Mouse (Mus musculus): ENCODE measurements at regions not wholly inside any gene's neighbourhood (a gene's known extent, or its start where the extent isn't known, plus 50 kb on each side); places are given as distances from the start of the nearest gene placed in this dataset.
A peak's percentile ranks its signal among the peaks of the same experiment; 100 is the strongest.
"Not testable (repeated sequence)": the region's sequence is repeated elsewhere in the genome, so short reads cannot be mapped to it uniquely, and the experiment has no call there.

DNA sequence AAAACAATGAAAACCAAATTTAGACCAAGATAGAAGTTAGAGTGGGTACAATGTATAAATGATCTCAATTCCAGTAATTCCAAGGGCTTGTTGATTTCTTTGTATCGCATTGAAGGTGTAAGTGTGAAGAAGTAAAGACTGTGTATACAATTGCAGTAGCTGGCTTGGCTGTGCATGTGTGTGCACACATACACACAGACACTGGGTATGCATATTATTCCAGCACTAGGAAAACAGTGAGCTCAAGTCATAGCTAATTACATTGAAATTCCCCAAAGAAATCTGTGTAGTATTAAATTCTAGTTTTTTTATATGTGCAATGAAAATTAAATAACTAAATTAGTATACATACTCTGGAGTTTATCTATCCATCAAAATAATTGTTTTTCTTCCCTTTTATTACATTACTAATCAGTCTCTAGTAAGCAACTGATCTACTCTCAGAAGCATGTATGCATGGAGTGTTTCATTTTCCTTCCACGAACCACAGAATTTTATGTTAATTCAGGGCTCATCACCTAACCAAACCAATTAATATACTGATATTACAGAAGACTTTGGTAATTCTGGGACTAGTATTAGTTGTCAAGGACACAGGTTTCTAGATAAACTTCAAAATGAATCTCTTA is 56.5 kb downstream of the Gm8797 start:
- DNase-seq (ENCODE audit: low spot score in 2 of 2): no peak

DNA sequence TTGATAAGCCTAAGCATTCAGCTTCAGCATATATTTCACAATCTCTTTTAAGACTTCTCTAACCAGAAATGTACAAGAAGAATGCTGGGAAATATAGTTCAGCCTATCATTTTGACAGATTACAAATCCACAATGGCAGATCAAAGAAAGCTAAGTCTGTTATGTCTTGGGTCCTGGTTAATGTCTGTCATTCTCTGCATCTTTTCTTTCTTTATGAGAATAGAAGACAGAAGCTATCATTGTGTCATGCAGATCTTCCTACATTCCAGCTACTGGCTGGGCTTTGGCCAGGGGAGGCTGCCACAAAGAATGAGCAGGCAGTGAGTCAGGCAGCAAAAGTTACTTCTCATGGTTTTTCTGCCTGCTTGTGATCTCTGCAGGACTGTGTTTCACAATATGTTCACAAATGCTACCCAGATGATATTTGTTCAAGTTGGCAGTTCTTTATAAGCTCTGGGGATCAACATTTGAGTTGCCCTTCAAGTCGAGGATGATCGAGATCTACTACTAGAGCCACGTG is 60.5 kb downstream of the Gm8797 start:
- peak in 1 of 2 experiments; percentile 15 for DNase-seq (ENCODE audit: low spot score in 2 of 2)

DNA sequence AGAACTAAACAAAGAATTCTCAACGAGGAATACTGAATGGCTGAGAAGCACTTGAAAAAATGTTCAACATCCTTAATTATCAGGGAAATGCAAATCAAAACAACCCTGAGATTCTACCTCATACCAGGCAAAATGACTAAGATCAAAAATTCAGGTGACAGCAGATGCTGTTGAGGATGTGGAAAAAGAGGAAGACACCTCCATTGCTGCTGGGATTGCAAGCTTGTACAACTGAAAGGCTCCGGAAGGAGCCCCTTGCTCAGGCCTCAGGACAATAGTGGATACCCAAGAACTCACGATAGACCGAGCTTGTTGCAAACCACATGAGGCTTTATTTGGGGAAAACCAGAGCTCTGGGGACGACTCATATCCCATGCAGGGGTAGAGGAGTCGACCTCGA is 69.6 kb downstream of the Gm8797 start:
- DNase-seq (ENCODE audit: low spot score in 2 of 2): not testable (repeated sequence)

GRCm38 (mm10) chr3:5860237-5860636 is 109.6 kb downstream of the Gm8797 start:
- DNase-seq (ENCODE audit: low spot score in 2 of 2): peak; percentile 100

DNA sequence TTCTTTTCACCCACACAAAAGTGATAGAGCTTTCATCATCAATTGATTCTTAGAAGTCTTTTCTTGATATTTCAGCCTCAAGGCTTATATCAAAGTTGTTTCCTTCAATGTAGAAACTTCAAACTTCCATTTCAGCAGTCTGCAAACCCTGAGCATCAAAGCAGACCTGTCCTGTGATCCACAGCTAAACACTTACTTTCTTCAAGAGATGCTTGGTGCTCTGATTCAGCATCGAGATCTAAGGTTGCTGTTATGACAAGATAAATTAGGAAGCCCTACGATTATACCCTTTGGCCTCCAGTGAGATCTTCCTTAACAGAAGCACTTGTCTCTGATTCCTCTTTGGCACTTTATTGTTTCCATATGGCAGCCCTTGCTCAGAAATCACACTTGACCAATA is 119.8 kb downstream of the Gm8797 start:
- DNase-seq (ENCODE audit: low spot score in 2 of 2): no peak

- DNase-seq (ENCODE audit: low spot score in 2 of 2): no peak
Measured at GRCm38 (mm10) chr3:5879113-5879512, 128.5 kb downstream of the Gm8797 start.

GRCm38 (mm10) chr3:5917536-5917935 is 166.9 kb downstream of the Gm8797 start:
- no peak for DNase-seq (ENCODE audit: low spot score in 2 of 2)

DNA sequence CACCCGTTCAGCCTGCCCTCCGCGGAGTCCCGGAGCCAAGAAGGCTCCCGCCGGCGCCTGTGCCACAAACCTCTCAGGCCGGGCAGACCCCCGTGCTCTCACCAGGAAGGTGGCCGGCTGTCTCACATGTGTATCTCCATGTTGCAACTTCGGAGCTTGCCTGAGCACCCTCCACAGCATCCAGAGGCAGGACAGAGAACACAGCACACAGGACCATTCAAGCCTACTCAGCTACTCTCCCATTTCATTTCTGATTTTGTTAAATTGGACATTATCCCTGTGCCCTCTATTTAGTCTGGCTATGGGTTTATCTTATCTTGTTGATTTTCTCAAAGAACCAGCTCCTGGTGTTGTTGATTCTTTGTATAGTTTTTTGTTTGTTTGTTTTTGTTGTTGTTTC is 199.6 kb downstream of the Gm8797 start:
- DNase-seq (ENCODE audit: low spot score in 2 of 2): not testable (repeated sequence)

DNA sequence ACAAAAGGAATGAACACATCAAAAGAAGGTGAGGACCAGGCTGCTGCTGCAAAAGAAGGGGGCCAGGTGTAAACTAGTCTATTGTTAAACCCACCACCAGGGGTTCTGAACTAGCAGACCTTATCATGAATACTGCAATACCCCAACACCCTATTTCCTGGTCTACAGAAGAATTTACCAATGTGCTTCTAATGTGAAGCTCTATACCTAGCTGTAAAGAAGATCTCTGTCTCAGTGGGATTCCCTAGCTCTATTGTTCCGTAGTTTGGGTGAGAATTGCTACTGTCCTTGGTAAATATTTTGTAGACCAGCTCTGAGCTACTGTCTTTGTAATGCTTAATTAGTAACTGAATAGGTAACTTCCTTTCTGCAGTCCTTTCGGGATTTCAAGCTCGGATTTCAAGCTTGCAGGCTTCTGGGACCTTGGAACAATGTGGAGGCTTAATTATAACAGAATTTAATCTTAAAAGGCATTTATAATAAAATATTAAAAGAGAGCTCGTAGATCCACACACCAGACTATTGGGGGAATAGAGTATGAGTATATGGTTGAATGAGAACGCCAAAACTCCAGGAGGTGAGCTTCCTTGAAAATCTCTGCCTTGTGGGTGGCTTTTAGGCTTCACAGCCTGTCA is 238.5 kb downstream of the Gm8797 start:
- DNase-seq (ENCODE audit: low spot score in 2 of 2): not testable (repeated sequence)

DNA sequence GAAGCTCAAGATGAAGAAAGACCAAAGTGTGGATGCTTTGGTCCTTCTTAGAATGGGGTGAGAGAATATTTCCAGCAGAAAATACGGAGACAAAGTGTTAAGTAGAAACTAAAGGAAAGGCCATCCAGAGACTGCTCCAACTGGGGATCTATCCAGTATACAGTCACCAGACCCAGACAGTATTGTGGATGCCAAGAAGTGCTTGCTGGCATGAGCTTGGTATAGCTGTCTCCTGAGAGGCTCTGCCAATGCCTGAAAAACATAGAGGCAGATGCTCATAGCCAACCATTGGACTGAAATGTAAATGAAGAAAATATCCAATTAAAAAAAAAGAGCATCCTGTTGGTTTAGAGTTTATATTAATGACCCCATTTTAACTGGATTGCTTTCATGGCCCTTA is 253.8 kb downstream of the Gm8797 start:
- no peak for DNase-seq (ENCODE audit: low spot score in 2 of 2)

DNA sequence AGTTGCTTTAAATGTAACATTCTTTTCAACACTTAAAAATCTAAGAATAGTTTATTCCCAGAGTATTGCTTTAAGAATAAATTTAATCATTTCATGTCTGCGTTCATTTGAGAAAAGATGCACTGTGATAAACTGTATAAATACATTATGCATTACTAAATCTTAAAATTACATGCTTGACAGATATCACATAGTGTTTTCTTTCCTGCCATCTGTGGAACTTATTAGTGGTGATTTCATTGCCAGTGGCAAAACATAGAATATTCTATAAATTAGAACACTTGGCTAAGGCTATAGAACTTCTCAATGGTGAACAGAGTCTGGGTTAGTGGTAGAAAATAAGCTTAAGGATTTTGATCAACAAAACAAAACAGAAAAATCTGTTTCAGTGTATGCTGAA is 268.1 kb downstream of the Gm8797 start:
- no peak for DNase-seq (ENCODE audit: low spot score in 2 of 2)

DNA sequence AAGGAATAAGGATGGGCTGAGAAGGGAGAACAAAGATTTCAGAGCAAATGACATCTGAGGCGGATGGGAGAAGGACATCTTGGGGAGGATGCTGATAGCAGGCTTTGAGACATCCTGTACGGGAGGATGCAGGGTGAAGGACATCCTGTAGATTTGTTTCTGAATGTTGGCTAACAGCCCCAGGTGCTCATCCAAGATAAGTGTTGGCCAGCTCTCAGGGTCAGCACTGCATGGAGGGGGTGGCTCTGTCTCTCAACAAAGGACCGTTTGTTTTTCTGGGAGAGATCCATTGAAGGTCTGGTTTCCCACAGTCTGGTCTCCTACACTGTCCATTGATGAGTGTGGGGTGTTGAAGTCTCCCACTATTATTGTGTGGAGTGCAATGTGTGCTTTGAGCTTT is 290.7 kb downstream of the Gm8797 start:
- DNase-seq (ENCODE audit: low spot score in 2 of 2): not testable (repeated sequence)

DNA sequence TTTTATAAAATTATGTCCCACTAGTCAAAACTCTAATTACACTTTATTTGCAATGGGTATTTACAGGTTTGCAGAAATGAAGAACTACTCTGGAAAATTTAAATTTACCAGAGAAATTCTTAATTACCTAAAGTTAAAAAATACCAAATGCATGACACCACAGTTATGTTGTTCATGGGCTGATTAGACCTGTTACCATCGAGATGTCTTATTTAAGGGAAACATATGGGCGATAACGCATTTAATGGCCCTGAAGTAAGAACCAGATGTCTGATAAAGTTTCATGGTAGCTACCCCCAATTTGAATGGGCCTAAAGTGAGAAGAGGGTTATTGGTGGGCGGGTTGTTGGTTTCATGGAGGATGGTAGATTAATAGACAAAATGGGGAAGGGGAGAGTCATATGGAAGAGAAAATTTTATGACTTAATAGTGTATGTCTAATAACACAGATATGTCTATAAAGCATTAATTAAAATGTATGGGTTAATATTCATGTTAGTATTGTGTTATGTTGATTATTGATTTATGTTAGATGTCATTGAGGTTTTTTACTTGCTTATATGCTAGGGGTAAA is 299.0 kb downstream of the Gm8797 start:
- DNase-seq (ENCODE audit: low spot score in 2 of 2): no peak

- DNase-seq (ENCODE audit: low spot score in 2 of 2): no peak
Measured at GRCm38 (mm10) chr3:6051901-6052300, 301.3 kb downstream of the Gm8797 start.

GRCm38 (mm10) chr3:6083855-6084254 is 333.2 kb downstream of the Gm8797 start:
- no peak for DNase-seq (ENCODE audit: low spot score in 2 of 2)

GRCm38 (mm10) chr3:6087267-6087666 is 336.7 kb downstream of the Gm8797 start:
- no peak for DNase-seq (ENCODE audit: low spot score in 2 of 2)

- no peak for DNase-seq (ENCODE audit: low spot score in 2 of 2)
Measured at GRCm38 (mm10) chr3:6093931-6094330, 343.3 kb downstream of the Gm8797 start.

DNA sequence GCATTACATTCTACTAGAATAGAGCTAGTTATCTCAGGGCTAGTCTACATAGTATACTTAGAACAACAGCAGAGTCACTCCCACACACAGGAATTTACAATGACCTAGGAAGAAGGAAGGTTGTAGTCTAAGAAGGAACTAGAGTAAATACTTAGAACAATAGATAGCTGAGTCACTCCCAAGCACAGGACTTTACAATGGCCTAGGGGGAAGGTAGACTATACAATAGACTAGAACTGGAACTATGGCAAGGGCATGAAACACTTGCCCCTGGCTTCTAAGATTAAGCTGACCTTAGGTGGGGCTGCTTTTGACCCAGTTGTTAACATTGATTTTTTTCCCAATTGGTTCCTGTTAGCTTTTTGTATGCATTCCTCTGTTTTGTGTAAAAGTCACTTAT is 343.8 kb downstream of the Gm8797 start:
- DNase-seq (ENCODE audit: low spot score in 2 of 2): not testable (repeated sequence)

DNA sequence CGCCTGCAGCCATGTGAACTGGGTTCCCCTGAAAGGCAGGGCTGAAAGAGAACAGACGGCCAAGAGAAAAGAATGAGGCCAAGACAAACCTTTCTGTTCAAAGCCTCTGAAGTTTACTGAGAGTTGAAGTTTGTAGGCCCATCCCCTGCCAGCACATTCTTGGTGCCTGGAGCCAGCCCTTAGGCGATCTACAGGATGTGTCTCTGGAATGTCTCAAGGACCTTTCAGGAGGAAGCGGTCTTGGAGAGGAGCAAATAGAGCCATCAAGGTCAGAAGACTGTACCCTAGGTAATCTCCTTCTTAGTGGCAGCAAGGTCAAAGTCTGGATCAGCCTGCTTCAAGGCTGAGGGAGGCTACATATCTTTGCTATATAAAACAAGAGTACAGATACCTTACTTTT is 350.3 kb downstream of the Gm8797 start:
- no peak for DNase-seq (ENCODE audit: low spot score in 2 of 2)

GRCm38 (mm10) chr3:6102866-6103265 is 352.3 kb downstream of the Gm8797 start:
- no peak for DNase-seq (ENCODE audit: low spot score in 2 of 2)

- no peak for DNase-seq (ENCODE audit: low spot score in 2 of 2)
Measured at GRCm38 (mm10) chr3:6106659-6107058, 356.1 kb downstream of the Gm8797 start.

DNA sequence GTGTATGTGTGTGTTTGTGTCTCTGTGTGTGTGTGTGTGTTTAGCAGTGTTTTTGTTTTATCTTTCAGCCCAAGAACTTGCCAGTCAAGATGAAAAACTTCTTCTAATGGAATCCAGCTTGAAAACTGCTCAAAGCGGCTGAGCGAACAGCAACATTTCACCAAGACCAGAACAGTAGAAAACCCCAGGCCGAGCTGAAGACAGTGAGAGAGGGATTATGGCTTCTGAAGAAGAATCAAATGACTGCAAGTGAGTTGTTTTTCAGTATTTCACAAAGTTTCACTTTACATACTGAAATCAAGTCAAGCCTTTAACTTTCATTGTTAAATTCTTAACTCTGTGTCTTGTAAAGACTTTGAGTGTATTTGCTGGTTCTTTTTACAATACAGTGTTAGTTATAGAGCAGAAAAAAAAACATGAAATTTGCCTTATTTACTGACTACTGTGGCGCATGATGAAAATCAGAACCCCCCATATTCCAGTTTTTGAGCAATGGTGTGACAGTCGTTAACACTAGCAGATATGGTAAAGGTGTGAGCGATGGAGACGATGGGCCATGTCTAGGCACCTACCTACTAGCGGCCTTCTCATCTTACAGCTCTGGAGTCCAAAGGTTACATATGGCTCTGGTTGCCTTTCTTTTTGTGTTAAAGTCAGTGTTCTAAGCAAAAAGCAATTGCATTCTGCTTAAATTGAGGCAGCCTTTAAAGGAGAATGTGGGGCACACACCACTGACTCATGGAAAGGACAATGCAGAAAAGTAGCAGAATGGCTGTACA is 357.0 kb downstream of the Gm8797 start:
- no peak for DNase-seq (ENCODE audit: low spot score in 2 of 2)
